ENCODE assay signal across 20 mouse cellular contexts in genomic region chr7:119808723-119809122, GRCm38 (mm10). TPM values are rescaled to one million over a fixed set of nuclear protein-coding genes. Genes with fewer than 3 reads are reported as not detected.
A peak's percentile ranks its signal among the peaks of the same experiment; 100 is the strongest.
DNase-seq lines count a peak whose midpoint lies in the region; ATAC-seq lines count a peak whose summit lies in the region.
"Had no signal": no experiment of that assay in that cellular context is flagged by ENCODE, and none has a peak within 500 bp of the region (broad histone marks: within the 10 kb centered on the region; RNA-seq: fewer than 3 reads in every experiment).

No protein-coding gene starts in this region.

- no peaks in the 10 kb centered on the region for H3K36me3 ChIP-seq in midbrain, embryonic 16.5 days (ENCODE audit: control insufficient read depth, insufficient read depth, low read length)
- H3K36me3 ChIP-seq: forebrain, embryonic 15.5 days had no signal

- no peaks in the 10 kb centered on the region for H3K27me3 ChIP-seq in midbrain, embryonic 16.5 days (ENCODE audit: control insufficient read depth, insufficient read depth, low read depth, low read length)
- H3K27me3 ChIP-seq: embryonic facial prominence, embryonic 12.5 days; forebrain, embryonic 13.5 days; forebrain, embryonic 15.5 days had no signal

- H3K4me1 ChIP-seq in midbrain, embryonic 16.5 days (ENCODE audit: control insufficient read depth, insufficient read depth, low read length): no peaks in the 10 kb centered on the region
- H3K4me1 ChIP-seq: embryonic facial prominence, embryonic 10.5 days; embryonic facial prominence, embryonic 12.5 days; forebrain, embryonic 13.5 days; forebrain, embryonic 15.5 days had no signal

- no peak overlapping the region for H3K27ac ChIP-seq in midbrain, embryonic 16.5 days (ENCODE audit: low read length)
- H3K27ac ChIP-seq: embryonic facial prominence, embryonic 10.5 days; embryonic facial prominence, embryonic 12.5 days; forebrain, embryonic 13.5 days; forebrain, embryonic 15.5 days had no signal

- H3K4me2 ChIP-seq in midbrain, embryonic 16.5 days (ENCODE audit: low read length): no peak overlapping the region
- H3K4me2 ChIP-seq: embryonic facial prominence, embryonic 12.5 days; forebrain, embryonic 13.5 days; forebrain, embryonic 15.5 days had no signal

- H3K4me3 ChIP-seq in midbrain, embryonic 16.5 days (ENCODE audit: low read depth, low read length): no peak overlapping the region
- H3K4me3 ChIP-seq: embryonic facial prominence, embryonic 10.5 days; embryonic facial prominence, embryonic 12.5 days; forebrain, embryonic 13.5 days; forebrain, embryonic 15.5 days had no signal

- ATAC-seq in CD4-positive, CD25-positive, alpha-beta regulatory T cell, adult 4 months: peak; percentile 85
- no peak for ATAC-seq in midbrain, embryonic 16.5 days
- ATAC-seq: forebrain, embryonic 13.5 days; forebrain, embryonic 15.5 days; forebrain, postnatal 0 days had no signal

- DNase-seq in induced T-regulatory cell, adult 2 months (ENCODE audit: low read depth): peak; percentile 52
- DNase-seq in frontal cortex, postnatal 36 days (ENCODE audit: low spot score in 2 of 2): no peak
- DNase-seq in gastrocnemius, adult 8-10 months (ENCODE audit: low spot score in 2 of 2): no peak
- DNase-seq: adrenal gland, adult 8-10 months; adrenal gland, postnatal 14 days; adrenal gland, postnatal 36 days; cerebellum, adult 11-12 months; cerebellum, adult 2 months; cerebellum, adult 9-10 months; cerebellum, postnatal 10 days; cerebellum, postnatal 25 days; forebrain, postnatal 0 days had no signal

- whole genome bisulfite sequencing in midbrain, embryonic 16.5 days: 92% methylated on average over 3 of the region's 3 CpGs

- H3K9me3 ChIP-seq in midbrain, embryonic 16.5 days (replicated peaks; ENCODE audit: control insufficient read depth, low read length, poor library complexity, severe bottlenecking): no peaks in the 10 kb centered on the region
- H3K9me3 ChIP-seq: embryonic facial prominence, embryonic 10.5 days; embryonic facial prominence, embryonic 12.5 days; forebrain, embryonic 13.5 days; forebrain, embryonic 15.5 days had no signal

- H3K9ac ChIP-seq in midbrain, embryonic 16.5 days (ENCODE audit: low read depth, low read length): no peak overlapping the region
- H3K9ac ChIP-seq: embryonic facial prominence, embryonic 12.5 days; forebrain, embryonic 13.5 days; forebrain, embryonic 15.5 days; forebrain, postnatal 0 days had no signal

RNA-seq across cellular contexts. Expression of gene Eri2, which starts 14.9 kb away (rescaled TPM):
- 10 to 100 TPM; 10.5 to 10.9 TPM for polyA plus RNA-seq in CD4-positive, CD25-positive, alpha-beta regulatory T cell, adult 4 months (2017; shearing (Covaris generic))
- polyA plus RNA-seq in midbrain, embryonic 16.5 days (2015; fragmentation: Nextera tagmentation; extraction: Ambion mirVana): 16.5 and 18.3 TPM in 2 replicates
- 1 to 10 TPM in 3 of 4 experiments, under 1 TPM in 1; 0.88 to 1.1 (median 1.1) TPM for total RNA-seq in gastrocnemius, adult 8-10 months (2022)

RNA-seq across cellular contexts. Expression of gene Rexo5, which starts 14.9 kb away (rescaled TPM):
- 10 to 100 TPM; 46.4 to 47.2 TPM for polyA plus RNA-seq in CD4-positive, CD25-positive, alpha-beta regulatory T cell, adult 4 months (2017; shearing (Covaris generic))
- polyA plus RNA-seq in midbrain, embryonic 16.5 days (2015; fragmentation: Nextera tagmentation; extraction: Ambion mirVana): 8.4 and 8.8 TPM in 2 replicates
- total RNA-seq in gastrocnemius, adult 8-10 months (2022): under 1 TPM in 1 of 4 experiments, not detected in 3; 0.64 TPM

RNA-seq across cellular contexts. Expression of gene Acsm3, which starts 48.0 kb away (rescaled TPM):
- polyA plus RNA-seq in CD4-positive, CD25-positive, alpha-beta regulatory T cell, adult 4 months (2017; shearing (Covaris generic)): under 1 TPM in 1 of 2 experiments, not detected in 1; 0.09 TPM
- 0.15 TPM in 1 of 2 replicates, not detected in the other for polyA plus RNA-seq in midbrain, embryonic 16.5 days (2015; fragmentation: Nextera tagmentation; extraction: Ambion mirVana)
- 1 to 10 TPM in 1 of 4 experiments, under 1 TPM in 3; 0.12 to 1.6 (median 0.39) TPM for total RNA-seq in gastrocnemius, adult 8-10 months (2022)
- total RNA-seq: ES-E14 had no signal
- polyA plus RNA-seq: cortical plate, adult 2 months; embryonic facial prominence, embryonic 10.5 days; forebrain, postnatal 0 days had no signal
